Mouse (Mus musculus): ENCODE measurements around the gene Iffo2.

The Iffo2 gene

GRCm38 (mm10) chr4:139646916-139647315 lies 116.6 kb downstream of the Iffo2 start:
- DNase-seq, result no peak

- DNase-seq, result no peak
Observed at GRCm38 (mm10) chr4:139650086-139650743, 119.9 kb downstream of the Iffo2 start.

- DNase-seq, result no peak
Observed at GRCm38 (mm10) chr4:139650907-139651306, 120.6 kb downstream of the Iffo2 start.

- no peak for DNase-seq
Observed at GRCm38 (mm10) chr4:139653238-139653637, 122.9 kb downstream of the Iffo2 start, which contains the start of gene Tas1r2. Tas1r2 (plus strand) TSS chr4:139653538.

- no peak for DNase-seq
Observed at GRCm38 (mm10) chr4:139661897-139662296, 131.5 kb downstream of the Iffo2 start.

- DNase-seq, result no peak
Observed at GRCm38 (mm10) chr4:139667632-139668031, 137.3 kb downstream of the Iffo2 start.

- DNase-seq, result peak; percentile 65
Observed at GRCm38 (mm10) chr4:139669847-139670246, 139.5 kb downstream of the Iffo2 start.

Data from liver (tissue).